Mouse (Mus musculus) embryonic facial prominence, embryonic 15.5 days (tissue): Measurements from ENCODE around the gene Chd9. TPM values are rescaled to one million over a fixed set of nuclear protein-coding genes. Genes with fewer than 3 reads are reported as not detected.

Experiments used
- microRNA-seq: library from miRNA; unstranded; fragments of <30 nt; microRNA quantifications from one replicate; pipeline ENCODE4, GENCODE M21; 2016; ENCODE audit warnings: borderline number of aligned reads
- polyA plus RNA-seq: library from polyadenylated mRNA; unstranded; fragments of >200 nt; fragmentation: Nextera tagmentation; extraction: Ambion mirVana; gene quantifications from 2 replicates; pipeline ENCODE4 v1.2.1, GENCODE M21; 2015

Gene Chd9
- polyA plus RNA-seq, 1 experiment from 2014 or later = 139 TPM

Small RNA genes within 50 kb of the gene (microRNA-seq; reads per million reads assigned to microRNA genes)
- not detected for gene Gm44382

Other genes with a start within 250 kb of the Chd9 start
- 4.8 and 6.7 TPM in 2 replicates for gene Gm19935, start 11.0 kb upstream of the Chd9 start, polyA plus RNA-seq
- gene Rbl2, start 241.7 kb downstream of the Chd9 start, polyA plus RNA-seq = 17.1 and 20.2 TPM in 2 replicates